Mouse (Mus musculus): ENCODE measurements at regions not wholly inside any gene's neighbourhood (a gene's known extent, or its start where the extent isn't known, plus 50 kb on each side); places are given as distances from the start of the nearest gene placed in this dataset.

DNA sequence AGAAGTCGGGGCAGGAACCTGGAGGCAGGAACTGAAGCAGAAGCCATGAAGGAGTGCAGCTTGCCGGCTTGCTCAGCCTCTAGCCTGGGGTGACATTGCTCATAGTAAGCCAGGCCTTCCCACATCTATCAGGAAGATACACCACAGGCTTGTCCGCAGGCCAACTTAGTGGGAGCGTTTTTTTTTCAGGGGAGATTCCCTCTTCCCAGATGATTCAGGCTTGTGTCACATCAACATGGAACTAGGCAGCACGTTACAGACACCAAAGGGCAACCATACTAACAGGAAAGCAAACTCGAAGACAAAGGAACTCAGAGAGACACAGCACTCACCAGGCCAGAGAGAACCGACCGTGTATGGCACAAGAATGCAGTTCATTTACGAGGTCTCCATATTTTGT, 98.1 kb upstream of the Tle3 start:
- H3K27ac ChIP-seq (ENCODE audit: insufficient read depth, low read depth, low read length), result no peak overlapping the region
- TF ChIP-seq CTCF (IDR thresholded peaks at IDR 0.05; ENCODE audit: low read depth, low read length) (no peak), POLR2A (IDR thresholded peaks at IDR 0.05; ENCODE audit: borderline replicate concordance, low read depth, low read length) (no peak)
- no peaks in the 10 kb centered on the region for H3K4me1 ChIP-seq (ENCODE audit: control insufficient read depth, insufficient read depth, low read length)
- H3K4me3 ChIP-seq (ENCODE audit: insufficient read depth, low read length), result no peak overlapping the region

DNA sequence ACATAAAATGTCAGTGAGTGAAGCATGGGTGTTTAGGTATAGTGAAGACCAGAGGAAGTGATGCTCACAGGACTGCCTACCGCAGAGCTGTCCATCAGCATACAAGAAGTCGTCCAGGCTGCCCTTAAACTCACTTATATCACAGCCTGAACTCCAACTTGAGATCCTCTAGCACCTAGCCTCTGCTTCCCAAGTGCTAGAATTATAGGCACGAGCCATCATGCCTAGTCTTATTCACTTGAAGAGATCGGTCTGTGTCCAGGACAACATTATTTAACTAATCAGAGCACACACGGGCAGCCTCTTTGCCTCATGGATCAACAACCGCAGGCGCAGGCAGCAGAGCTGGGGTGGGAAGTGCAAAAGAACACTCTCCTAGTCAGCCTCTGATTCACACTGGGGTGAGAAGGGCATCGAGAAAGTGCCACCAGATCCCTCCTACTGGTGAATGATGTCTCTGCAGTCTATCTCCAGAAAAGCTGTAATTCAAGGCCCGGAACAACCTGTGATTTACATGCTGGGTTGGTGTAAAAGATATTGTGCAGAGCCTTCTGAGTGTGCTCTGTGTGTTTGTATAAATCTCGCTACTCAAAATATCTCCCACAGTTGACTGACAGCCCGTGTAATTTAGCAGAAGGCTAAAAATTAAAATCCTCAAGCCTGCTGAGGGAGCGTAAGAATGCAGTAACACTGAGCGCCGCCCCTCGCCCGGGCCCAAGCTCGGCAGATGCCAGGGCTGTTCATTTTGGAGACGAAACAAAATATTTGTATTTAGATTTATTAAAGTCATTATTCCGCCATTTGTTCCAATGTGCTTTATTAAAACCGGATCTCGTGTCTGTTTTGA, 94.6 kb upstream of the Tle3 start:
- H3K4me3 ChIP-seq (ENCODE audit: insufficient read depth, low read length), result no peak overlapping the region
- no peak overlapping the region for H3K27ac ChIP-seq (ENCODE audit: insufficient read depth, low read depth, low read length)
- TF ChIP-seq POLR2A (IDR thresholded peaks at IDR 0.05; ENCODE audit: borderline replicate concordance, low read depth, low read length) (no peak), CTCF (IDR thresholded peaks at IDR 0.05; ENCODE audit: low read depth, low read length) (no peak)
- H3K4me1 ChIP-seq (ENCODE audit: control insufficient read depth, insufficient read depth, low read length), result no peaks in the 10 kb centered on the region

DNA sequence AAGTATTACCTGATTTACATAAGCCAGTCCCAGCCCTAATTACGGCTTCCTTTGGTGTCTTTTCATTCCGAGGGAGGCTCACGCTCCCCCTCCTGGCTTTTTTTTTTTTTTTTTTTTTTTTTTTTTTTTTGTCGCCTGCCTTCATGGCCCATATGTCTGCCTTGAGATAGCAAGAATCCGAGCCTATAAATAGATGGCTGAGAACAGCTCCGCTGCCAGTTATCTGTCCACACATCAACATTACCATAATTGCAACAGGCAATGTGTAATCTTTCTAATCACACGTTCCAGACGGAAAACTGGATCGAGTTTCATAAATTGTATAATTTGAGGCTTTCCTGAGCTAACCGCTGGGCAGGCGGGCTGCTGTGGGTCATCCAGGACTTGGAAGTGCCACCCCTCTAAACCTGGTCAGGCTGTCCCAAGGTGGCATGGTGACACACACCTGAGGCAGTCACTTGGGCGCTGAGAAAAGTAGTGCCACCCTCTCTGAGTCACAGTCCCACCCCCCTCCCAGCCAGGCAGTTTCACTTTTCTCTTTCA, 93.9 kb upstream of the Tle3 start:
- no peak overlapping the region for H3K27ac ChIP-seq (ENCODE audit: insufficient read depth, low read depth, low read length)
- H3K4me3 ChIP-seq (ENCODE audit: insufficient read depth, low read length), result no peak overlapping the region
- no peak for TF ChIP-seq POLR2A (IDR thresholded peaks at IDR 0.05; ENCODE audit: borderline replicate concordance, low read depth, low read length)
- no peak for TF ChIP-seq CTCF (IDR thresholded peaks at IDR 0.05; ENCODE audit: low read depth, low read length)
- H3K4me1 ChIP-seq (ENCODE audit: control insufficient read depth, insufficient read depth, low read length), result no peaks in the 10 kb centered on the region

DNA sequence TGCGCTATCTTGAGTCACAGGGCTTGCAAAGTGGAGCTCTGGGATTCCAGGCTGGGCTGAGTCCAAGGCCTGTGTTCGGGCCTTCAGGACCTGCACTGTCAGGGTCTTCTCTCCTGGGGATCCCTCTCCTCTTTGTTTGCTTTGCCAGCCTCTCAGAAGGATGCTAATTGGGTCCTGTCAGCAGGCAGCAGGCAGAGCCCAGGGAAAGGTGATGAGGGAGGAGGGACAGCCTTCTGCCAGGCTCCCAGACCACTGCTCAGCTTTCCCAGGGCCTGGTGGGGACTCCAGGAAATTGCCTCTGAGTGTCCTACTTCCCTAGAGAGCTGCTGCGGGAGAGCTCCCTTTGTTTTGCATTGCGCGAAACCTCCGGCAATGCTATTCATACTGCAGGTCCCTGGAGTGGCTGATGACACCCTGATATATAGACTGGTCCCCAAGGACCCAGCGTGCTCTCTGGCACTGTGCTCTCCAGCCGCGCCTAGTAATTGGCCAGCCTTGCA, 93.1 kb upstream of the Tle3 start:
- H3K27ac ChIP-seq (ENCODE audit: insufficient read depth, low read depth, low read length), result no peak overlapping the region
- TF ChIP-seq POLR2A (IDR thresholded peaks at IDR 0.05; ENCODE audit: borderline replicate concordance, low read depth, low read length) (no peak), CTCF (IDR thresholded peaks at IDR 0.05; ENCODE audit: low read depth, low read length) (no peak)
- no peak overlapping the region for H3K4me3 ChIP-seq (ENCODE audit: insufficient read depth, low read length)
- H3K4me1 ChIP-seq (ENCODE audit: control insufficient read depth, insufficient read depth, low read length), result no peaks in the 10 kb centered on the region

GRCm38 (mm10) chr9:61280856-61281582, 91.1 kb upstream of the Tle3 start:
- TF ChIP-seq CTCF (IDR thresholded peaks at IDR 0.05; ENCODE audit: low read depth, low read length), result no peak; the same call in 1 of the 2 replicates
- no peak for TF ChIP-seq POLR2A (IDR thresholded peaks at IDR 0.05; ENCODE audit: borderline replicate concordance, low read depth, low read length)
- Histone ChIP-seq H3K4me3 (ENCODE audit: insufficient read depth, low read length) (no peak overlapping the region), H3K4me1 (ENCODE audit: control insufficient read depth, insufficient read depth, low read length) (no peaks in the 10 kb centered on the region), H3K27ac (ENCODE audit: insufficient read depth, low read depth, low read length) (no peak overlapping the region)

DNA sequence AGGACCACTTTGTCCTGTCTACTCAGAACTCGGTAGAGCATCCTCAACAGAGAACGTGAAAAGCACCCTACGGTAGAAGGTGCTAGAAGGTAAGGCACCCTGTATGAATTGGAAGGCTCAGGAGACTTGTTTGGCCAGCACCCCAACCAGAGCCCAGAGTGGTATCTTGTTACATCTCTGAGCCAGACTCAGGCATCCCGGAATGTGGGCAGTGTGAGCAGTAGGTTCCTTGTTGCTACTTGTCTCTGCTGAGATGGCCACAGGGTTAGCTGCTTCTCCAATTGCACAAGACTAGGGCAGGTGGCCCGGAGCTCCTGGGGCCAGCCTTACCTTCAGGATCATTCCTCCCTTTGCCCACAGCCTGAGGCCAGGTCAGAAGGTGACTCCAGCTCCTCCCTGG, 88.9 kb upstream of the Tle3 start:
- Histone ChIP-seq H3K4me3 (ENCODE audit: insufficient read depth, low read length) (no peak overlapping the region), H3K27ac (ENCODE audit: insufficient read depth, low read depth, low read length) (no peak overlapping the region), H3K4me1 (ENCODE audit: control insufficient read depth, insufficient read depth, low read length) (no peaks in the 10 kb centered on the region)
- no peak for TF ChIP-seq CTCF (IDR thresholded peaks at IDR 0.05; ENCODE audit: low read depth, low read length)
- no peak for TF ChIP-seq POLR2A (IDR thresholded peaks at IDR 0.05; ENCODE audit: borderline replicate concordance, low read depth, low read length)

- Histone ChIP-seq H3K4me3 (ENCODE audit: insufficient read depth, low read length) (no peak overlapping the region), H3K27ac (ENCODE audit: insufficient read depth, low read depth, low read length) (no peak overlapping the region), H3K4me1 (ENCODE audit: control insufficient read depth, insufficient read depth, low read length) (no peaks in the 10 kb centered on the region)
- TF ChIP-seq CTCF (IDR thresholded peaks at IDR 0.05; ENCODE audit: low read depth, low read length), result no peak
- no peak for TF ChIP-seq POLR2A (IDR thresholded peaks at IDR 0.05; ENCODE audit: borderline replicate concordance, low read depth, low read length)
Observed at GRCm38 (mm10) chr9:61284201-61285021, 87.8 kb upstream of the Tle3 start.

DNA sequence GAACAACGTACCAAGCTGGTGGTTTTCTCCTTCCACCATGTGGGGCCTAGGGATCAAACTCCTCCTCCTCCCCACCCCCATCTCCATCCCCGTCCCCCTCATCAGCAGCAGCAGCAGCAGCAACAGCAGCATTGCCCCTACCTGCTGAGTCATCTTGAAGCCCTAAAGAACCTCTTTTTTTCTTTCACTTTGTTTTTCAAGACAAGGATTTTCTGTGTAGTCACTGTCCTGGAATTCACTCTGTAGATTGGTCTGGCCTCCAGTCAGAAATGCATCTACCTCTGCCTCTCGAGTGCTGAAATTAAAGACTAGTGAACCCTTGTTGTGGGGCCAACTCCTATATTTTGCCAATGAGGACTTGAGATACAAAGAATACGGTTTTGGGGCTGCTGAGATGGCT, 85.6 kb upstream of the Tle3 start:
- TF ChIP-seq CTCF (IDR thresholded peaks at IDR 0.05; ENCODE audit: low read depth, low read length), result no peak
- no peak for TF ChIP-seq POLR2A (IDR thresholded peaks at IDR 0.05; ENCODE audit: borderline replicate concordance, low read depth, low read length)
- no peak overlapping the region for H3K27ac ChIP-seq (ENCODE audit: insufficient read depth, low read depth, low read length)
- H3K4me1 ChIP-seq (ENCODE audit: control insufficient read depth, insufficient read depth, low read length), result no peaks in the 10 kb centered on the region
- no peak overlapping the region for H3K4me3 ChIP-seq (ENCODE audit: insufficient read depth, low read length)

DNA sequence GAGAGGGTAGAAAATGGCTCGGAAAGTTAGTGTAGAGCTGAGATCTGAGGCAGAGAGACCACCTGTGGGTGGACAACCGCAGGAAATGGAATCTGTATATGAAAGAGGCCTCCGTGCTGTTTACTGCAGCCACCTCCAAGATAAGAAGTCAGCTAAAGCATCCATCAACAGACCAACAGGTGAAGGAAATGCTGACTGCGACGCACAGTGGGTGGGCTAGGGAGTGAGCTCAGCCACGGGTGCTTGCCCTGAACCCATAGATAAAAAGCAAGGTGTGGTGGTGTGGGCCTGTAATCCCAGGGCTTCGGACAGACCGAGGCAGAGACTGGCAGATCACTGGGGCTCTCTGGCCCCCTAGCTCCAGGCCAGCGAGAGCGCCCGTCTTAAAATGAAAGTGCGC, 83.0 kb upstream of the Tle3 start:
- H3K4me1 ChIP-seq (ENCODE audit: control insufficient read depth, insufficient read depth, low read length), result no peaks in the 10 kb centered on the region
- H3K27ac ChIP-seq (ENCODE audit: insufficient read depth, low read depth, low read length), result no peak overlapping the region
- H3K4me3 ChIP-seq (ENCODE audit: insufficient read depth, low read length), result no peak overlapping the region
- TF ChIP-seq CTCF (IDR thresholded peaks at IDR 0.05; ENCODE audit: low read depth, low read length) (no peak), POLR2A (IDR thresholded peaks at IDR 0.05; ENCODE audit: borderline replicate concordance, low read depth, low read length) (no peak)

All from bone marrow macrophage, adult 2 months (primary cell).